Mouse (Mus musculus) layer of hippocampus, postnatal 10 days (tissue): ENCODE measurements around the gene Pcca. TPM values are rescaled to one million over a fixed set of nuclear protein-coding genes. Genes with fewer than 3 reads are reported as not detected.
"Not testable (repeated sequence)": the region's sequence is repeated elsewhere in the genome, so short reads cannot be mapped to it uniquely, and the experiment has no call there.

ENCODE experiments used
- DNase-seq, 2 experiments: peaks; one replicate each; pipeline ENCODE4 v3.0.0; 2021; ENCODE audit warnings: low spot score in 2 of 2
- total RNA-seq, 2 experiments: library from RNA; stranded (reverse); gene quantifications; 2 replicates each; pipeline ENCODE4 v1.2.3; 2021

The Pcca gene
- total RNA-seq, 2 experiments from 2014 or later: 32.5 to 49.2 TPM

GRCm38 (mm10) chr14:122557353-122557752 is 23.2 kb downstream of the Pcca start:
- no peak for DNase-seq

GRCm38 (mm10) chr14:122560893-122561452 is 26.8 kb downstream of the Pcca start:
- DNase-seq: not testable (repeated sequence)

GRCm38 (mm10) chr14:122570862-122571261 is 36.7 kb downstream of the Pcca start:
- no peak for DNase-seq

- no peak for DNase-seq
Observed at GRCm38 (mm10) chr14:122574064-122574751, 40.1 kb downstream of the Pcca start.

- no peak for DNase-seq
Observed at GRCm38 (mm10) chr14:122577816-122578215, 43.7 kb downstream of the Pcca start.

GRCm38 (mm10) chr14:122582057-122582456 is 47.9 kb downstream of the Pcca start:
- DNase-seq: no peak

GRCm38 (mm10) chr14:122582491-122583077 is 48.5 kb downstream of the Pcca start:
- no peak for DNase-seq

- DNase-seq: not testable (repeated sequence)
Observed at GRCm38 (mm10) chr14:122584087-122584486, 50.0 kb downstream of the Pcca start.

- DNase-seq: no peak
Observed at GRCm38 (mm10) chr14:122586942-122587341, 52.8 kb downstream of the Pcca start.

GRCm38 (mm10) chr14:122597534-122597933 is 63.4 kb downstream of the Pcca start:
- no peak for DNase-seq

- DNase-seq: no peak
Observed at GRCm38 (mm10) chr14:122598802-122599201, 64.7 kb downstream of the Pcca start.

GRCm38 (mm10) chr14:122599839-122600238 is 65.7 kb downstream of the Pcca start:
- no peak for DNase-seq

- DNase-seq: no peak
Observed at GRCm38 (mm10) chr14:122602701-122603100, 68.6 kb downstream of the Pcca start.

- DNase-seq: no peak
Observed at GRCm38 (mm10) chr14:122606499-122606898, 72.4 kb downstream of the Pcca start.

- no peak for DNase-seq
Observed at GRCm38 (mm10) chr14:122607456-122607855, 73.3 kb downstream of the Pcca start.

GRCm38 (mm10) chr14:122608323-122608722 is 74.2 kb downstream of the Pcca start:
- no peak for DNase-seq

GRCm38 (mm10) chr14:122611035-122611434 is 76.9 kb downstream of the Pcca start:
- DNase-seq: no peak

GRCm38 (mm10) chr14:122612317-122612716 is 78.2 kb downstream of the Pcca start:
- no peak for DNase-seq

GRCm38 (mm10) chr14:122617656-122618055 is 83.5 kb downstream of the Pcca start:
- DNase-seq: no peak

GRCm38 (mm10) chr14:122633416-122633815 is 99.3 kb downstream of the Pcca start:
- DNase-seq: no peak

- no peak for DNase-seq
Observed at GRCm38 (mm10) chr14:122636601-122637000, 102.5 kb downstream of the Pcca start.

GRCm38 (mm10) chr14:122637798-122638555 is 103.9 kb downstream of the Pcca start:
- DNase-seq: no peak
